Mouse (Mus musculus) induced T-regulatory cell, adult 2 months (primary cell): Measurements from ENCODE around the gene Atf7.
"Not testable (repeated sequence)": the region's sequence is repeated elsewhere in the genome, so short reads cannot be mapped to it uniquely, and the experiment has no call there.

Source experiments
- DNase-seq: peaks from one replicate; pipeline ENCODE4 v3.0.0-alpha.2; 2012; ENCODE audit warnings: low read depth

Atf7 gene

GRCm38 (mm10) chr15:102619486-102619885, 5.8 kb downstream of the Atf7 start:
- no peak for DNase-seq

- DNase-seq = no peak
Observed at GRCm38 (mm10) chr15:102617654-102618053, 7.6 kb downstream of the Atf7 start.

DNA sequence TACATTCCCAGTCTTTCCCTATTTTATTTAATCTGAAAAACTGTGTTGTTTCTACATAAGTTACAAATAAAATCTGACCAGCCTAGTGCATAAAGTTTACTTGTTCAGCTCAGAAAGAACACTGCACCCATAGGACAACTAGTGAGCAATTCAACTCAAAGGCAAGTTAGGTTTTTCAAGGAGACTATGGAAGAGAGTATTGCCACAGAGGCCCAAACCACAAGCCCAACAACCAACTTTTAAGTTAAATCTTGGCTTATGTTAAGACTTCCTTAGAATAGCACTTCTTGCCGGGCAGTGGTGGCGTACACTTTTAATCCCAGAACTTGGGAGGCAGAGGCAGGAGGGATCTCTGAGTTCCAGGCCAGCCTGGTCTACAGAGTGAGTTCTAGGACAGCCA, 9.1 kb downstream of the Atf7 start:
- DNase-seq = no peak

DNA sequence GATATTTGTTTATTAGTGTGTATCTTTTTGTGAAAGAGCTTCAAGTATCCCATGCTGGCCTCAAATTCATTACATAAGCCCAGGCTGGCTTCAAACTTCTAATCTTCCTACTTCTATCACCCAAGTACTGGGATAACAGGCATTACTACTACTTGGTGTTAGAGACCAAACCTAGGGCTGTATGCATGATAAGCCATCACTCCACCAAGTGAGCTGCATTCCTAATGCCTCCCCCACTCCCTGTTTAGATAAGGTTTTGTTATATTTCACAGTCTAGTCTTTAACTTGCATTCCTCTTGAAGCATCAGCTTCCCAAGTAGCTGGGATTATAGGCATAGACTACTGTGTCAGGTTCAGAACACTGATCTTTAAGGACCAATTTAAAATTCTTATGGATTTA, 11.0 kb downstream of the Atf7 start:
- no peak for DNase-seq

DNA sequence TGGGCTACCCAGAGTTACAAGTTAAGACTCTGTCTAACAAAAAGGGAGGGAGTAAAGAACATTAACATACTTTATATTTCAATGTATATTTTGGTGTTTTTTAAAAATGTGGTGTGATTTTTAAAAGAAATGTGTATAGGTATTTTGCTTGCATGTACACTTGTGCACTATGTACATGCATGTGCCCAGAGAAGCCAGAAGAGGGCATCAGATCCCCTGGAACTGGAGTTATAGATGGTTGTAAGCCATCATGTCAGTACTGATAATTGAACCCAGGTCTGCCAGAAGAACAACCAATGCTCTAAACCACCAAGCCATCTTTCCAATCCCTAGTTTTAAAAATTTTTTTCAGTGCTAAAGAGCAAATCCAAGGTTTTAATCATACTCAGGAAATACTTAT, 12.3 kb downstream of the Atf7 start:
- DNase-seq = peak; percentile 19

DNA sequence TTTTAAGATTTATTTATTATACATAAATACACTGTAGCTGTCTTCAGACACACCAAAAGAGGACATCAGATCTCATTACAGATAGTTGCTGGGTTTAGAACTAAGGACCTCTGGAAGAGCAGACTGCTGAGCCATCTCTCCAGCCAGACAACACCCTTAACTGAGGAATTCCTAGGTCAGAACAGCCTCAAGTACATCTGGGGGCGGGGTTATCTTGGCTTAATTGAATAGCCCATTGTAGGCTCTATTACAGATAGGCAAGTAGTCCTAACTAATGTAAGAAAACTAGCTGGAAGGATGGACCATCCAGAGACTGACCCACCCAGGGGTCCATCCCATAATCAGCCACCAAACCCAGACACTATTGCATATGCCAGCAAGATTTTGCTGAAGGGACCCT, 16.7 kb downstream of the Atf7 start:
- not testable (repeated sequence) for DNase-seq

- no peak for DNase-seq
Observed at GRCm38 (mm10) chr15:102593996-102594656, 31.1 kb downstream of the Atf7 start.

GRCm38 (mm10) chr15:102592674-102593073, 32.6 kb downstream of the Atf7 start:
- peak; percentile 16 for DNase-seq

DNA sequence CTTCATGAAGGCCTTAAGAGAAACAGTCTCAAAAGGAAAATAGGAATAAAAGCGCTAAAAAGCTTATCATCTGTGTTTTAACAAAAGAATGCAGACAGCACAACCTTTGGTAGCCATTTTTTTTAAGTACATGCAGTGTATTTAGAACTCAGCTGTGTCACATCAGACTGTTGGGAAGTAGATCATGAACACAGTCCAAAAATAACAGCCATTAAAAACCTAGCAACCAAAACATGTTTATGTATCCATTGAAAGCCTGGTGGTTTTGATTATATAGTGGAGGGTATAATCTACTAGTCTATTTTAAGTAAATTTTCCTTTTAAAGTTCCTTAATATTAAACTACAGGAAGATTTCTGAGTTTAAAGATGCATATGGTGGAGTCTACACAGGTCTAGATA, 34.7 kb downstream of the Atf7 start:
- DNase-seq = no peak

DNA sequence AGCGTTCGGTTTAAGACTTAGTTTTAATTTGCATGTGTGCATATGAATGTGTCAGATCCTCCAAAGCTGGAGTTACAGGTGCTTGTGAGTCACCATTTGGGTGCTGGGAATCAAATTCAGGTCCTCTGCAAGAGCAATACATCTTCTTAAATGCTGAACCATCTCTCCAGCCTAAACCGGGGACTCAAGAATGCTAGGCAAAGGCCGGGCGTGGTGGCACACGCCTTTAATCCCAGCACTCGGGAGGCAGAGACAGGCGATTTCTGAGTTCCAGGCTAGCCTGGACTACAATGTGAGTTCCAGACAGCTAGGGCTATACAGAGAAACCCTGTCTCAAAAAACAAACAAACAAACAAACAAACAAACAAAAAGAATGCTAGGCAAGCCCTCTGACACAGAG, 35.4 kb downstream of the Atf7 start:
- DNase-seq = no peak

DNA sequence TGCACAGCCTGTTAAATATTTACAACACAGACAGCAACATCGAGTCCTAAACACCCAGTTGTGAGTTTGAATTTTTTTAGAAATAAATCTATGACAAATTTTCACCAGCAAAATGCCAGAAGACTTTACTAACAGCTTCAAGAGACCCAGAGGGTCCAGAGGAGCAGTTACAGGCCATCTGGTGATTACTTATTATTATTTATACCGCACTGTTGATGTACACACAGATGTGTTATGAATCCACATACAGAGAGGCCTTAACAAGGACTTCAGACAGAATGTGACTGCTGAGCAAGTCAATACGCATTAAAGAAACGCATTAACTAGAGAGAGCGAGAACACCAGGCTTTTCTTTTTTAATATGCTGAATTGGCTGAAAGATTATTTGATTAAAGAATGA, 39.8 kb downstream of the Atf7 start:
- no peak for DNase-seq

DNA sequence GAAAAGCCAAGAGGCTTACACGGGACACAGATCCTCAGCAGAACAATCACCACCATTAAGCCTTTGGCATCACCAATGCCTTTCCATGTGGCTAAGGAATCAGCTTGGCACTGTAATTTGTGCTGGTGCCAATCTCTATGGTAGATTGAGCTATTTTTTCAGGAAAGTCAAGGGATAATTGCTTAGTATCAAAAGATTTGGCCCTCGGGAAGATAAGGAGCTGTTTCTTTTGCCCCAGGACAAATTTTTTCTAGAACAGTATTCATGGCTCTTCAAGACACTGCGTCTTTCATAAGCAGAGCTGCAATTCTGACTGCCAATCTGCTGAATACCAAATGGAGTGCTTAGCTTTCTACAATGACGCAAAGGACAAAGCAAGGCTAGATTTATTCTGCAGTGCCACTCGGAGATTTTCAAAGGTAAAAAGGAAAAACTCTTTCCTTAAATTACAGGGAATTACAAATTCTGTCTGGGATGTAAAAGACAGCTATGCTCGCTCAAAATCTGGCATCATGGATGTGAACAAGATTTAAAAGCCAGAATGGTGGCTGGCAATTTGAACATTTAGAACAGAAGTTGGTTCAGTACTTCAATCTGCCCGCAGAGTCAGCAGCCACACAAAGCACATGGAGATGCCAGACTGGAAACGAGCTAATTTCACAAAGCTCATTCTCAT, 41.4 kb downstream of the Atf7 start:
- DNase-seq = no peak

DNA sequence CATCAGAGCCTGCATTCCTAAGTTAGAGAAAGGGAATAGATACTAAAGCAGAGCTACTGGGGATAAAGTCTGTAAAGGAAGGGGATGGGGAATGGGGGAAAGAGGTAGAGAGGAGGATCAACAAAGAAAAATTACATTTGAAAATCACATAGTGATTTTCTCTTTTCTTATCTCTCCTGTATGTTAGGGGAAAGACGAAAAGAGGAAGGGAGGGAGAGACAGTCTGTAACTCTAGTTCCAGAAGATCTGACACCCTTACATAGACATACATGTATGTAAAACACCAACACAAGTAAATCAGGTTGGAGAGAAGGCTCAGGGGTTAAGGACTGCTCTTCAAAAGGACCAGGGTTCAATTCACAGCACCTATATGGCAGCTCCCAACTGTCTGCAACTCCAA, 44.1 kb downstream of the Atf7 start:
- DNase-seq = no peak

GRCm38 (mm10) chr15:102578351-102578750, 46.9 kb downstream of the Atf7 start:
- no peak for DNase-seq

GRCm38 (mm10) chr15:102576972-102577371, 48.3 kb downstream of the Atf7 start:
- DNase-seq = no peak

- DNase-seq = no peak
Observed at GRCm38 (mm10) chr15:102572081-102572480, 53.2 kb downstream of the Atf7 start.

GRCm38 (mm10) chr15:102567849-102568248, 57.4 kb downstream of the Atf7 start:
- DNase-seq = no peak

DNA sequence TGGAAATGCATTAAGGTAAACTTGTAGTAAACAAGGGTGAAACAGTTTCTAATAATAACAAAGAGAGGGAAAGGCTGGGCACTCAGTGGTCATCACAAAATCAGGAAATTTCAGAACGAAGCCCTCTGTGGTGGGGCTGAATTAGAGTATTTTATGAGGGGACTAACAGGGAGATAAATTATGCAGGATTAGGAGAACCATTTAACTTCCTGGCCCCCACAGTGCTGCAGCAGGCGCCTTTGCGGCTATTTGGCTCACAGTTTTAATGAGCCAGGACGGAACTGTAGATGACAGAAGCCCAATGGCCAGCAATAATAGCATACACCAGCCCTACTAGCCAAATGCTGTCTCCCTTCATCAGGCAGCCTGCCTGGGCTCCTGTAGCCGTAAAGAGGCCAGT, 61.6 kb downstream of the Atf7 start:
- no peak for DNase-seq

DNA sequence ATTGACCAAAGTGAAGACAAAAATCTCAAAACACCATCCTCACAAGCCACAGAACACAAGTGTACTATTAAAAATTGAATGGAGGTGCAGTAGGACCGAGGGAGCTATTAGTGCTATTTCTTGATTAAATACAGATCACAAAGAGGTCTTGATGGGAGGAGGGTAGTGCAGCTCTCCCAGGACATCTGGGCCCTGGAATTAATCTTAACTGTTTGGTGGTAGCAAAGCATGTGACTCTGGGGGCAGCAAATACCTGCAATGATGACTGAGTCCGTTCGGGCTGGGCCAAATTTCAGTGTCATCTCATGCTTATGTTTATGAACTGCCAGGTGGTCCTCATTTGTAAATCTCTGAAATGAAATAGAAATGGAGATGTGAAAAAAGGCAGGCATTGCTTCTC, 62.2 kb downstream of the Atf7 start:
- no peak for DNase-seq

- no peak for DNase-seq
Observed at GRCm38 (mm10) chr15:102562491-102562890, 62.8 kb downstream of the Atf7 start.

GRCm38 (mm10) chr15:102557580-102557979, 67.7 kb downstream of the Atf7 start:
- no peak for DNase-seq

DNA sequence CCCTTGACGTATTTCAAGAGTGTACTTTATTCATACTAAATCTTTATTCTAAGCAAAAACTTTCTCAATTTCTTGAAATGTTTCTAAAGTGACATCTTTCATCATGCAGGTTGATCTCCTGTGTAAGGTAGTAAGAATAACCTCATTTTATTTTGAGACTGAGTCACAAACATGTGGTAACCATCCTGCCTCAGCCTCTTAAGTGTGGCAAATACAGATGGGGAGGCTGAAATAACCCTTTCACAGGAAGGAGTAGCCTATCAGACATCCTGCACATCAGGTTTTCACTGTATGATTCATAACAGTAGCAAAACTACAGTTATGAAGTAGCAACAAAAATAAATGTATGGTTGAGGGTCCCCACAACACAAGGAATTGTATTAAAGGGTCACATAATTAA, 69.7 kb downstream of the Atf7 start:
- no peak for DNase-seq

DNA sequence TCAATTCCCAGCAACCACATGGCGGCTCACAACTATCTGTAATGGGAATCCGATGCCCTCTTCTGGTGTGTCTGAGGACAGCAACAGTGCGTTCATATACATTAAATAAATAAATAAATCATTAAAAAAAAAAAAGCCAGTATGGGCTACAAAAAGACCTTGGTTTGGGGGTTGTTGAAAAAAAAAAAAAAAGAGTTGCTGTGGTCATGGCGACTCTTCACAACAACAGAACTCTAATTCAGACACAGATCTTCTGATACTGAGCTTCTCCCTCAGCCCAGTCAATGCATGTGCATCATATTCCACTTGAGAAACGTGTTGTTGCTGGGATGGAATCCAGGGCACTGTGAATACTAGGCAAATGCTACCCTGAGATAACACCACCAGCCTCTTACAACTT, 72.7 kb downstream of the Atf7 start:
- DNase-seq = no peak

- no peak for DNase-seq
Observed at GRCm38 (mm10) chr15:102547478-102547877, 77.8 kb downstream of the Atf7 start.
